Mouse (Mus musculus) brain, adult 2 months (tissue): Measurements from ENCODE around the gene Rapgef1.
"Not testable (repeated sequence)": the region's sequence is repeated elsewhere in the genome, so short reads cannot be mapped to it uniquely, and the experiment has no call there.

Source experiments
- DNase-seq: peaks from one replicate; pipeline ENCODE4 v3.0.0; 2011; ENCODE audit warnings: low read depth, low spot score

Rapgef1 gene

GRCm38 (mm10) chr2:29739368-29739767 lies 119.8 kb downstream of the Rapgef1 start:
- DNase-seq = peak; percentile 46

- no peak for DNase-seq
Observed at GRCm38 (mm10) chr2:29741207-29741606, 121.7 kb downstream of the Rapgef1 start.

DNA sequence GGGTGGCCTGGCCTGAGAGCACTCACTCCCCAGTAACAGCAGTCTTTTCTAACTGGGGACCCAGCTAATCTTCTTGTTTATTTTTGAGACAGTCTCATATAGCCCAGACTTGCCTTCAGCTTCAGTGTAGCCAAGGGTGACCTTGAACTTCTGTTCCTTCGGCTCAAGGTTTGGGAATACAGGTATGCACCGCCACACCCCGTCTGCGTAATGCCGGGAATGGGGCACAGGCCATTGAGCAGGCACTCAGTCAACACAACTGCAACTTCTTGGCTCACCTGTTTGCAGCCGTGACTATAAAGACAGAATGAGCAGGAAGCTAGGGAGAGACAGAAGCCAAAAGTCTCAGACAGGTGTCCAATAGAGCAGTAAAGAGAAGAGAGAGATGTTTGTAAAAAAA lies 124.7 kb downstream of the Rapgef1 start:
- no peak for DNase-seq

DNA sequence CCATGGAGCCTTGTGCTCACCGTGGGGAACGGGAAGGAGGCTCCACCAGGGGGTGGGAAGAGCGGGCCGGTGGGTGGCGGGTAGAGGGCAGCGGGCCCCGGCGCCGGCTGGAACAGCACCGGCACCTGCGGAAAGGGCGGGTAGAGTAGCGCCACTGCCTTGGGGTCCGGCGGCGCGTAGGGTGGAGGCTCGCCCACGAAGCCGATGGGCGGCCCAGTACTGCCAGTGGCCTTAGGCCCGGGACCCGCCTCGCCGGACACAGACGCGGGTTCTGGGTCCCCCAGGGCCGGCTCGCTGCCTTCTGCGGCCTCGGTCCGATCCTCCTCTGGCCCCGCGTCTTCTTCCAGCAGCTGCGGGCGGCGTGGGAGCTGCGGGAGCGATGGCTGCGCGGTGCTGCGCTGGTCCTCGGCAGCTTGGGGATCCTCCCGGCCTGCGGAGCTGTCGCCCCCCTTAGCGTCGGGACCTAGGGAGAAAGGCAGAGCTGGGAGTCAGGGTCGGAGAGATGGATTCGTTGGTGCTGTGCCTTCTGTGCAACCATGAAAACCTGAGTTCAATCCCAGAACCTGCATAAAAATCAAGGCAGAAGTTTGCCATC lies 127.8 kb downstream of the Rapgef1 start:
- DNase-seq = no peak

DNA sequence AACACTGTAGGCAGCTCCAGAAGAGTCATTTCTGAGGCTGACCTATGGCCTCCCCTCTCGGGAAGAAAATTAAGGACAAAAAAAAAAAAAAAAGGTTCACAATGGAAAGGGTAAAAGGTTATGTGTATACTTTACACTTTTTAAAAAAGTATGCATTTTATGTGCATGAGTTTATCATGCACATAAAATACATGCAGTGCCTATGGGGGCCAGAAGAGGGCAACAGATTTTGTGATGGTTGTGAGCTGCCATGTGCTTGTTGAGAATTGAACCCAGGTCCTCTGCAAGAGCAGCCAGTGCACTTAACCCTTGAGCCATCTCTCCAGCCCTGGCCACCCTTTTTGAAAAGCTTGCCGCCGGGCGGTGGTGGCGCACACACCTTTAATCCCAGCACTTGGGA lies 128.3 kb downstream of the Rapgef1 start:
- peak; percentile 40 for DNase-seq

GRCm38 (mm10) chr2:29748499-29748898 lies 129.0 kb downstream of the Rapgef1 start:
- no peak for DNase-seq

GRCm38 (mm10) chr2:29751497-29751896 lies 132.0 kb downstream of the Rapgef1 start, which contains the start of gene Gm13420:
Gene Gm13420, minus strand, starts transcription at chr2:29751685.
- no peak for DNase-seq

GRCm38 (mm10) chr2:29752397-29752796 lies 132.9 kb downstream of the Rapgef1 start:
- DNase-seq = no peak

GRCm38 (mm10) chr2:29755693-29756092 lies 136.2 kb downstream of the Rapgef1 start:
- no peak for DNase-seq

DNA sequence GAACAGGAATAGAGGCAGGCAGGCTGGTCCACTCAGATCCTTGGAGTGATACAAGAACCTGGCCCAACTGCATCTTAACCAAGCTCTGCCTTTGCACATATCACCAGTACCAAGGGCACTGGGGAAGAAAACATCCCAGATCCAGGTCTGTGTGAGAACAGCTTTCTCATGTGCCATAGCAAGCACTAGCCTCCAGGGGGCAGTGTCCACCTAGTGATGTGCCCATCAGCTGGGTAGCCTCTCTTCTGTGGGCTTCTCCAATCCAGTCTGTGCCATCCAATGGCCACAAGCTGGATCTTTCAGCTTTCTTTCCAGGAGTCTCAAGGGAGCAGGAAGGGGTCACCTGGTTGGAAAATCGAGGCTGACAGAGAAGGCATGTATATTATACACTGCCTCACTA lies 145.3 kb downstream of the Rapgef1 start:
- peak; percentile 78 for DNase-seq

DNA sequence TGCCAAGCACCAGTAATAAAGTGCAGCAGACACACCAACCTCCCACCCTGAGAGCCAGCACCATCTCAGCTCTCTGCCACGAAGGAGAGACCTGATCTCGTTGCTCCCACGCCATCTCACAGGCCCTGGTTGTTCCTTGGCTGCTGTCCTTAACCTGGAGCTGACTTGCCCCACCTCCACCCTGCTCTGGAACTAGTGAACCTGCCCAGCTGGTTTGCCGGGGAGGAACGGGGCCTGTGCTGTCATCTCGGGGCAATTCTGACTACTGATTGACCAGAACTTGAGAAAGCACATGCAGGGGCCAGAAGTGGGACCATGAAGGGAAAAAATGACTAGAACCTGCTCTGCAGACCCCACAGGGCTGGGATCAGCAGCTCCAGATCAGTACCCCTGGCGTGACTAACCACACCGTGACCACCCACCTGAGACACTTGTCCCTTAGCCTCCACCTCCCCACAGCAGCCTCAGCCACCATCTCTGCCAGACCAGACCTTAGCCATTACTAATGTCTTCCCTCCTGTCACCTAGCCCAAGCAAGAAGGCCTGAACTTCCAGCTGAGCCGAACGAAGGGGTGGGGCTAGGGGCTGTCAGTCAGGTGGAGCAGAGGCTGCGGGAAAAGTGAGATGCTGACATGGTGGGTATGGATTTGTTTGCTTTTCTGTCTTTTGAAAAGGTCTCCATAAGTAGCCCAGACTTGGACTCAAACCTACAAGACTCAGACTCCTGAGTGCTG lies 148.6 kb downstream of the Rapgef1 start:
- DNase-seq = no peak

DNA sequence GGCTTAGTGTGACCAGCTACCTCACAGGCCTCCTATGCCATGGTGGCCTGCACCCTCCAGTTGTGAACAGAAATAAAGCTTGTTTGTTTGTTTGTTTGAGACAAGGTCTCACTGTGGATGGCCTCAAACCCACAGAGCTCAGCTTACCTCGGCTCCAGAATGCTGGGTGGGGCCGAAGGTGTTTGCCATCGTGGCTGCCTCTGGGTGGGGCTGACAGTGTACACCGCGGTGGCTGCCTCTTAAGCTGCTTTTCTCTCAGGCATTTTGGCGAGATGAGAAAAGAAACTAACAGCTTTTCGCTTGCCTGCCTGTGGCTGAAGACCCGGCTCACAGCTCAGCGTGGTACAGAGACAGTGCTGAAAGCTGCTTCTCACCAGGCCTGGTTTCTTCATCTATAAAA lies 149.4 kb downstream of the Rapgef1 start:
- DNase-seq = no peak

GRCm38 (mm10) chr2:29770162-29770561 lies 150.6 kb downstream of the Rapgef1 start:
- no peak for DNase-seq

- DNase-seq = peak; percentile 8
Observed at GRCm38 (mm10) chr2:29771611-29772461, 152.3 kb downstream of the Rapgef1 start.

GRCm38 (mm10) chr2:29773323-29773722 lies 153.8 kb downstream of the Rapgef1 start:
- DNase-seq = no peak

DNA sequence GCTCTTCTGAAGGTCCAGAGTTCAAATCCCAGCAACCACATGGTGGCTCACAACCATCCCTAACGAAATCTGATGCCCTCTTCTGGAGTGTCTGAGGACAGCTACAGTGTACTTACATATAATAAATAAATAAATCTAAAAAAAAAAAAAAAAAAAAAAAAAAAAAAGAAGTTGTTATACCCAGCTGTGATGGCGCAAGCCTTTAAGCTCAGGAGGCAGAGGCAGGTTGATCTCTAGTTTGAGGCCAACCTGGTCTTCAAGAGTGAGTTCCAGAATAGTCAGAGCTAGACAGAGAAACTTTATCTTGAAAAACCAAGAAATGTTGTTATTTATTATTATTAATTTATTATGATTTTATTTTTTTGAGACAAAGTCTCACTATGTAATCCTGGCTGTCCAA lies 161.7 kb downstream of the Rapgef1 start:
- not testable (repeated sequence) for DNase-seq

GRCm38 (mm10) chr2:29784290-29784689 lies 164.8 kb downstream of the Rapgef1 start:
- DNase-seq = peak; percentile 70

DNA sequence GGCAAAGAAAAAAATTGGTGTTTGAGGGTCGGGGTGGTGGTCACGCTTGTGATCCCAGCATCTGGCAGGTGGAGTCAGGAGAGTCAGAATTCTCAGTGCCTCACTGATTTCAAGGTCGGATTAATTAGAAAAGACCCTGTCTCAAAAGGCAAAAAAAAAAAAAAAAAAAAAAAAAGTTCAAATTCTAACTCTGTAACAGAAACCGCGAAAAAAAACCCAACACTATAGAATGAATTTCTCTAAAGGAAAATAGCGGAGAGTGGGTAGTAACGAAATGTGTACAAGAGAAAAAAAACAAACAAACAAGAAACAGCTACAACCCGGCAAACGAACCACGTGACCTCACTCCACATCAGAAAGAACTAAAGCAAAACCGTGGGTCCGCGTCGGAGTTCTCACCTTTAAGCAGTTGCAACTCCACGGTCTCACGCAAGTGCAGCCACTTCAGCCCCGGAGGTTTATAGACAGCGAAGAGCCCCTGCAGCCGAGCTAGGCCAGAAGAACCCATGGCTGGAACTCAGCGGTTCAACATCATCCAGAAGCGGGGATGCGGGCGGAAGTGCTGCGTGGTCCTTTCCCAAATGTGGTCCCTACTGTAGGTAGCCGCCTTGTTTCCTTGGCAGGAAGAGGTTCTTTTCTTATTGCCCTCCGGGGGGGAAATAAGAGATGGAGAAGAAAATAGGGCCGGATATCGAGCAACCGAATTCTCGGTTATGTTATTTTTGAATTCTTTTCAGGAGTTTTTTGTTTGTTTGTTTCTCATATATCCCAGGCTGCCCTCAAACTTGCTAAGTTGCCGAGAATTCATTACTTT lies 167.8 kb downstream of the Rapgef1 start, which contains the start of gene Coq4:
Coq4 (plus strand) TSS at position 390 of the 814 bp plus-strand sequence.
- DNase-seq = peak; percentile 98

GRCm38 (mm10) chr2:29787937-29788681 lies 168.6 kb downstream of the Rapgef1 start, which contains the start of gene Trub2:
Gene Trub2, minus strand, starts transcription at chr2:29788502.
- peak; percentile 94 for DNase-seq
